Mouse (Mus musculus) heart, postnatal 0 days (tissue): ENCODE measurements around the gene E130208F15Rik.

ENCODE experiments used
- CTCF ChIP-seq: IDR thresholded peaks from 2 replicates; pipeline ENCODE4 v1.5.1; 2016; ENCODE audit warnings: antibody characterized with exemption, control low read depth, low read depth
- EP300 ChIP-seq: IDR thresholded peaks from 2 replicates; pipeline ENCODE4 v1.6.1; 2016; ENCODE audit warnings: antibody characterized with exemption, low read depth

GRCm38 (mm10) chr7:30294296-30294695 is 27.2 kb upstream of the E130208F15Rik start:
- TF ChIP-seq CTCF = no peak
- no peak for TF ChIP-seq EP300
